Mouse (Mus musculus) neural tube, embryonic 10.5 days (tissue): ENCODE results near the gene Atxn1.

Source experiments
- DNase-seq: peaks from one replicate; pipeline ENCODE4 v3.0.0-alpha.2; 2017; ENCODE audit warnings: low spot score; ENCODE audit errors: extremely low spot score

The Atxn1 gene

GRCm38 (mm10) chr13:45964853-45965593 is at the start of gene Atxn1:
Gene Atxn1 (minus strand): TSS chr13:45965008.
- DNase-seq = peak; percentile 80

- no peak for DNase-seq
These were observed 46.4 kb upstream of the Atxn1 start for GRCm38 (mm10) chr13:46011232-46011631.

GRCm38 (mm10) chr13:46010075-46010474 is 45.3 kb upstream of the Atxn1 start:
- DNase-seq = no peak

- peak; percentile 44 for DNase-seq
These were observed 44.2 kb upstream of the Atxn1 start for GRCm38 (mm10) chr13:46008831-46009666.

- peak; percentile 47 for DNase-seq
These were observed 41.6 kb upstream of the Atxn1 start for GRCm38 (mm10) chr13:46006211-46007102.

- no peak for DNase-seq
These were observed 40.8 kb upstream of the Atxn1 start for GRCm38 (mm10) chr13:46005656-46006055.

- DNase-seq = no peak
These were observed 36.5 kb upstream of the Atxn1 start for GRCm38 (mm10) chr13:46001356-46001755.

- no peak for DNase-seq
These were observed 28.1 kb upstream of the Atxn1 start for GRCm38 (mm10) chr13:45992953-45993352.

GRCm38 (mm10) chr13:45990486-45990885 is 25.7 kb upstream of the Atxn1 start:
- no peak for DNase-seq

GRCm38 (mm10) chr13:45979246-45979645 is 14.4 kb upstream of the Atxn1 start:
- no peak for DNase-seq

GRCm38 (mm10) chr13:45976894-45977293 is 12.1 kb upstream of the Atxn1 start:
- peak; percentile 47 for DNase-seq

GRCm38 (mm10) chr13:45974651-45975050 is 9.8 kb upstream of the Atxn1 start:
- no peak for DNase-seq

- DNase-seq = no peak
These were observed 9.2 kb upstream of the Atxn1 start for GRCm38 (mm10) chr13:45973972-45974490.

GRCm38 (mm10) chr13:45970920-45971536 is 6.2 kb upstream of the Atxn1 start:
- no peak for DNase-seq

- no peak for DNase-seq
These were observed 3.4 kb upstream of the Atxn1 start for GRCm38 (mm10) chr13:45968206-45968605.

GRCm38 (mm10) chr13:45967371-45967770 is 2.6 kb upstream of the Atxn1 start:
- no peak for DNase-seq

GRCm38 (mm10) chr13:45966586-45966985 is 1.8 kb upstream of the Atxn1 start:
- peak; percentile 38 for DNase-seq

- peak; percentile 65 for DNase-seq
These were observed 1.0 kb upstream of the Atxn1 start for GRCm38 (mm10) chr13:45965594-45966432.

GRCm38 (mm10) chr13:45964331-45964852 is 416 bp downstream of the Atxn1 start:
- peak; percentile 72 for DNase-seq
